Mouse (Mus musculus) liver, embryonic 14.5 days (tissue): ENCODE measurements at regions not wholly inside any gene's neighbourhood (a gene's known extent, or its start where the extent isn't known, plus 50 kb on each side); places are given as distances from the start of the nearest gene placed in this dataset.

Experiments used
- ATAC-seq: fragments of 200-750 bp; cut with Nextera tagmentation; 2 replicates; pipeline ENCODE4 v1.8.0; 2017; ENCODE audit warnings: moderate number of reproducible peaks, mild to moderate bottlenecking, moderate library complexity; ENCODE audit not compliant: insufficient read depth
- DNase-seq, 3 experiments: peaks; one replicate each; pipeline ENCODE4 v3.0.0-alpha.2; 2012 to 2013; ENCODE audit warnings: low read depth in 3 of 3, low spot score in 3 of 3
- H3K27ac ChIP-seq: fragments of 300-500 bp; sonication (generic); 2 replicates; pipeline ENCODE4 v1.5.1; 2014; ENCODE audit warnings: moderate library complexity, mild to moderate bottlenecking, control low read depth, inconsistent platforms
- H3K27me3 ChIP-seq: fragments of 300-500 bp; sonication (generic); 2 replicates; pipeline ENCODE4 v1.6.1; 2014; ENCODE audit warnings: mild to moderate bottlenecking, low read length, moderate library complexity; ENCODE audit not compliant: control insufficient read depth, insufficient read depth
- H3K36me3 ChIP-seq: fragments of 300-500 bp; sonication (generic); replicated peaks from 2 replicates; pipeline ENCODE4 v1.6.1; 2014; ENCODE audit warnings: low read depth; ENCODE audit not compliant: control insufficient read depth, insufficient read depth
- H3K4me1 ChIP-seq, 2 experiments: fragments of 200-500 bp in 1 of 2; fragments of 300-500 bp in 1 of 2; sonication (generic) in 1 of 2; replicated peaks; 2 replicates each; pipeline ENCODE4 v1.6.1; 2012 to 2014; ENCODE audit warnings: antibody characterized with exemption in 1 of 2, inconsistent platforms in 1 of 2, low read length in 1 of 2; ENCODE audit not compliant: control insufficient read depth in 2 of 2, insufficient read depth in 2 of 2
- H3K4me2 ChIP-seq: fragments of 300-500 bp; sonication (generic); 2 replicates; pipeline ENCODE4 v1.6.1; 2014; ENCODE audit warnings: low read depth, mild to moderate bottlenecking, control low read depth, moderate library complexity
- H3K4me3 ChIP-seq, 2 experiments: fragments of 200-500 bp in 1 of 2; fragments of 300-500 bp in 1 of 2; sonication (generic) in 1 of 2; 2 replicates each; pipeline ENCODE4 v1.5.1; 2012 to 2014; ENCODE audit warnings: low read depth in 2 of 2, low read length in 2 of 2, mild to moderate bottlenecking in 2 of 2, control low read depth in 1 of 2, inconsistent platforms in 1 of 2, moderate library complexity in 1 of 2; ENCODE audit not compliant: insufficient read depth in 1 of 2
- H3K9ac ChIP-seq: fragments of 300-500 bp; sonication (generic); replicated peaks from 2 replicates; pipeline ENCODE4 v1.6.1; 2014; ENCODE audit warnings: mild to moderate bottlenecking, control low read depth, moderate library complexity
- H3K9me3 ChIP-seq: fragments of 300-500 bp; sonication (generic); 2 replicates; pipeline ENCODE4 v1.6.1; 2016; ENCODE audit warnings: low read length, mixed read lengths; ENCODE audit not compliant: control insufficient read depth
- CTCF ChIP-seq: IDR thresholded peaks from 2 replicates; pipeline ENCODE4 v1.5.1; 2016; ENCODE audit warnings: antibody characterized with exemption, low read depth, control low read depth
- EP300 ChIP-seq: IDR thresholded peaks from 2 replicates; pipeline ENCODE4 v1.6.1; 2016; ENCODE audit warnings: antibody characterized with exemption, low read depth
- whole genome bisulfite sequencing: fragments of 180-500 bp; shearing (Covaris S2); extraction: QIAGEN DNeasy Blood & Tissue Kit; methylation state at CpG from one replicate; pipeline ENCODE4 v1.1.7; 2014; ENCODE audit not compliant: insufficient replicate concordance; 5-methylcytosine and 5-hydroxymethylcytosine counted together

DNA sequence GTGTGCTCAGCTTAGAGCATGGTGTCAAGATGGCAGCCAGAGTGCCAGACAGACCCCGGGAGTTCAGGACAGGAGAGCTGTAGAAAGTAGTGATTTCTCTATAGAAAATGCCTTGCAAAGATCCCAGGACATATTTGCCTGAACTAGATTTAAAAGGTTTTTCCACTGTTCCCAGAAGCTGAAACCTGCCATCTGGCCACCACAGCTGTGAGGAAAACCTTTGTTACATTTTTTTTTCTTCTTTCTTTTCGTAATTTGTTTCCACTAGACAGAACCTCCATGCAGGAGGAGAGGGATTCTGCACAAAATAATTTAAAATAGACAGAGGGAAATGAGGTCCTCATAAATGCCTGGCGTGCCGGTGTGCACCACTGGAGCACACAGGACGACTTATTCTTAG is 489.6 kb downstream of the Etnk1 start:
- Histone ChIP-seq H3K36me3 (no peaks in the 10 kb centered on the region), H3K4me3 (no peak overlapping the region), H3K27me3 (no peaks in the 10 kb centered on the region), H3K9ac (no peak overlapping the region), H3K4me2 (no peak overlapping the region), H3K4me1 (no peaks in the 10 kb centered on the region), H3K9me3 (no peaks in the 10 kb centered on the region), H3K27ac (no peak overlapping the region)
- DNase-seq = no peak
- TF ChIP-seq EP300 = no peak
- no peak for TF ChIP-seq CTCF
- WGBS = 64% methylated on average over 5 of the region's 5 CpGs
- no peak for ATAC-seq

DNA sequence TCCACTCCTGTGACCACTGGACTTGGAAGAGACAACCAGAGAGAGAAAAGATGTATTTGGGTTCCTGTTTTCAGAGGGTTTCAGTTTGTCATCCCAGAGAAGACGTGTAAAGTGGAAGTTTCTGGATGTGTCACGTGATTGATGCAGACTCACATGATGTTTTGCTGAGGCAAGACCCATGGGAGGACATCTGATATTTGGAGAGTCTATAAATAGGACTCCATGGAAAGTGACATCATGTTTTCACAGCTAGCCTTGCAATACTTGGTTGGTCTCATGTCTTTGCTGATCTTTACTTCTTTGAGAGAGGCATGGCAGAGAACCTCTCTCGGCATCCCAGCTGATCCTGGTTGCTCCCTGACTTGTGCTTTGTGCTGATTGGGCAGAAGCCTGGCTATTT is 493.8 kb downstream of the Etnk1 start:
- 42% methylated on average over 3 of the region's 3 CpGs for WGBS
- DNase-seq (no peak), ATAC-seq (no peak)
- no peaks in the 10 kb centered on the region for H3K4me1 ChIP-seq
- no peaks in the 10 kb centered on the region for H3K9me3 ChIP-seq
- H3K4me3 ChIP-seq = no peak overlapping the region
- no peak overlapping the region for H3K4me2 ChIP-seq
- no peaks in the 10 kb centered on the region for H3K27me3 ChIP-seq
- H3K36me3 ChIP-seq = no peaks in the 10 kb centered on the region
- no peak overlapping the region for H3K27ac ChIP-seq
- TF ChIP-seq EP300 = no peak
- no peak overlapping the region for H3K9ac ChIP-seq

DNA sequence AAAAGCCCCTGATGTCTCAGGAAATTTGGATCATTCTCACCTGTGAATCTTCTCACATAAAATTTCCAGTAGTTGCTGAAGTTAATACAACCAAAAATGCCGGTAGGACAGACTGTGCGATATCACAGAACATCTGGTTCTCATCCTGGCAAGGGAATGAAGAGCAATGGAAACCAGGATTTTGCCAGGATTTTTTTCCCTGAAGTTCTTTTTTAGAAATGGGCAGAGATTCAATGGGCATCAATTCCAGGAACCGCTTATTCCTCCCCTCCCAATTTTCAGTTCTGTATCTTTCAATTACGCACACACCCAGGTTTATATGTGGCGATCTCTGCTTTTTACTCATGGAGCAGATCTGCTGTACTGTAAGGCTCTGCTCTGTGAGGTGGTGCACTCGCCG is 496.3 kb downstream of the Etnk1 start:
- Histone ChIP-seq H3K27me3 (no peaks in the 10 kb centered on the region), H3K27ac (no peak overlapping the region), H3K36me3 (no peaks in the 10 kb centered on the region), H3K4me3 (no peak overlapping the region), H3K9ac (no peak overlapping the region), H3K4me2 (no peak overlapping the region), H3K4me1 (no peaks in the 10 kb centered on the region), H3K9me3 (no peaks in the 10 kb centered on the region)
- 74% methylated on average over 7 of the region's 7 CpGs for WGBS
- DNase-seq (no peak), ATAC-seq (no peak)
- no peak for TF ChIP-seq CTCF
- no peak for TF ChIP-seq EP300

DNA sequence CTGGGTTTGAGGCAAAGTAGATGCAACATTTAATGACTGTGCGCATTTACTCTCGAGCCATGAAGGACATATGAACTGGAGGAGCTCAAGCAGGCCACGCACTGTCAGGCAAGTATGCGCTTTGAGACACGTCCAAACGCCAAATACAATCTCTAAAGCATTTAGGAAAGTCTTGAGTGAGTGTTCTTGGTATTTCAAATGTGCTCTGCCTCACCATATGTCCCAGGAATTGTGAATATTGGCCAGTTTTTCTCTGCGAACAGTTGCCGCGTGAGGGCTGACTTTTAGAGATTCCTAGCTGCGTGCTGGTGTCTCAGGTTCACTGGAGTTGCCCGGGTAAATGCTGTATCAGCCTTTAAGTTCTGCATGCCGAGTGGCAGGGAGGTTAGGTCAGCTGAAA is 498.4 kb downstream of the Etnk1 start:
- no peaks in the 10 kb centered on the region for H3K4me1 ChIP-seq
- no peak for TF ChIP-seq EP300
- TF ChIP-seq CTCF = no peak
- no peak for DNase-seq
- no peak overlapping the region for H3K4me3 ChIP-seq
- no peaks in the 10 kb centered on the region for H3K27me3 ChIP-seq
- H3K27ac ChIP-seq = no peak overlapping the region
- no peak overlapping the region for H3K4me2 ChIP-seq
- H3K36me3 ChIP-seq = no peaks in the 10 kb centered on the region
- no peak for ATAC-seq
- 75% methylated on average over 12 of the region's 12 CpGs for WGBS
- H3K9ac ChIP-seq = no peak overlapping the region
- no peaks in the 10 kb centered on the region for H3K9me3 ChIP-seq

DNA sequence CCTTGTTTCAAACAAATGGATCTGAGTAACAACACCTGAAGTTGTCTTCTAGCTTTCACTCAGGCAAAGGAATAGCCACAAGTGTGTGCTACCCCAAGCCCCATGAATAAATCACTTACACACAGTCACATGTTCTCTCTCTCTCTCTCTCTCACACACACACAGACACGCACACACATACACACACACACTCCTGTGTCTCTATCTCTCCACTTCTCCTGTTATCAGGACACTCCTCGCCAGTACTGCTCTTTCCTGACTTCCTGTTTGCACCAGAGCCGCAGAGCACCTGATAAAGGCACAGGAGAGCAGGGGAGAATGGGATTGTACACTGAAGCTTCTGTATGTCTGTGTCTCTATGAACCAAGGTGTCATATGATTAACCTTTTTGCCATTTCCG is 501.5 kb downstream of the Etnk1 start:
- Histone ChIP-seq H3K9me3 (no peaks in the 10 kb centered on the region), H3K36me3 (no peaks in the 10 kb centered on the region), H3K9ac (no peak overlapping the region), H3K4me3 (no peak overlapping the region), H3K4me2 (no peak overlapping the region), H3K27me3 (no peaks in the 10 kb centered on the region), H3K27ac (no peak overlapping the region), H3K4me1 (no peaks in the 10 kb centered on the region)
- no peak for DNase-seq
- ATAC-seq = no peak
- 30% methylated on average over 4 of the region's 4 CpGs for WGBS
- TF ChIP-seq EP300 = no peak
- no peak for TF ChIP-seq CTCF

DNA sequence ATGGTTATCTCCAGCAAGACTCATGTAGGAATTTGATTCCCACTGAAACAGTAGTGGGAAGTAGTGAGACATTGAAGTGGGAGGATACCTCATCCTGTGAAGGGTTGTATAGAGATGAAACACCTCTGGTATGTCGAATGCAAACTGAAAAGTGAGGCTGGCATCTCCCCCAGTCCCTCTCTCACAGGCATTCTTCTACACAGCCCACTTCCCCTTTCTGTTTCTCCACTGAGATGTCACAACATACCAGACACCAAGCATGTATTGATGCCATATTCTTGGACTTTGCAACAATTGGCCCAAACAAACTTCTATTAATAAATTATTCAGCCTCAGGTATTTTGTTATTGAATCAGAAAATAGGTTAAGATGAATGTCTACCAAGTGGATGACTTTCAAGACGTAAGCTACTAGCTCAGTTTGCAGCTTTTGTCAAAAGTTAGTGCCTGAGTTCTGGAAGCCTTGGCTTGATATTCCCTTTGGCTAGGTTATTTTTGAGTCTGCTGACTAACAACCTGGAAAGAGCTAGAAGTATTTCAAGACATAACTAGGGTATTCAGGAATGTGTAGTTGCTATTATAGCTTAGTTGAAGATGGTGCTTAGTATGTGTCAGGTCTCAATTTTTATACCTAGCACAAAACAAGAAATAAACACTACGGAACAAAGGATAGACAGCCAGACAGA is 502.6 kb downstream of the Etnk1 start:
- no peak for TF ChIP-seq EP300
- no peak for TF ChIP-seq CTCF
- ATAC-seq = no peak
- no peak overlapping the region for H3K4me3 ChIP-seq
- DNase-seq = no peak
- H3K4me1 ChIP-seq = no peaks in the 10 kb centered on the region
- H3K36me3 ChIP-seq = no peaks in the 10 kb centered on the region
- no peaks in the 10 kb centered on the region for H3K9me3 ChIP-seq
- no peaks in the 10 kb centered on the region for H3K27me3 ChIP-seq
- no peak overlapping the region for H3K9ac ChIP-seq
- WGBS = 44% methylated on average over 3 of the region's 3 CpGs
- H3K4me2 ChIP-seq = no peak overlapping the region
- no peak overlapping the region for H3K27ac ChIP-seq
